Mouse (Mus musculus) forelimb bud, embryonic 11.5 days (tissue): ENCODE measurements at regions not wholly inside any gene's neighbourhood (a gene's known extent, or its start where the extent isn't known, plus 50 kb on each side); places are given as distances from the start of the nearest gene placed in this dataset.

Experiments used
- DNase-seq: peaks from one replicate; pipeline ENCODE4 v3.0.0-alpha.2; 2012; ENCODE audit warnings: low read depth, low spot score

DNA sequence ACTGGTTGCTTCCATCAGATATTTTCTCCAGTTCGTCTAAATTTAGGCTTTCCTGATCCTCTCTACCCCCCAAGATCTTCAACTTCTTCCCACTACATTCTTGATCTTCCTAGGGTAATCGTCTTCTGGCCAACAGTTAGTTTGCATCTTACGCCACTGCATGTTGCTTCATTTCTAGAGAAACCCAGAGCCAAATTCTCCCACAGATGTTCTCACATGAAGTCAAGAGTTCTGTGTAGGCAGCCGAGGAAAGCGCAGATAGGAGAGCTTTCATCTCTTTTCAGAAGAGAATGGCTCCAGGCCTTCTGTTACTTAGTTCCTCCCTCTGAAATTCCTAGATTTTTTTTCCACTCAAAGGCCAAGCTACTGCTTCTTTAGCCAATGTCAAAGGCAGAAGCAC is 179.9 kb downstream of the Fgf10 start:
- DNase-seq = no peak

GRCm38 (mm10) chr13:118850708-118851107 is 181.1 kb downstream of the Fgf10 start:
- DNase-seq = peak; percentile 3

DNA sequence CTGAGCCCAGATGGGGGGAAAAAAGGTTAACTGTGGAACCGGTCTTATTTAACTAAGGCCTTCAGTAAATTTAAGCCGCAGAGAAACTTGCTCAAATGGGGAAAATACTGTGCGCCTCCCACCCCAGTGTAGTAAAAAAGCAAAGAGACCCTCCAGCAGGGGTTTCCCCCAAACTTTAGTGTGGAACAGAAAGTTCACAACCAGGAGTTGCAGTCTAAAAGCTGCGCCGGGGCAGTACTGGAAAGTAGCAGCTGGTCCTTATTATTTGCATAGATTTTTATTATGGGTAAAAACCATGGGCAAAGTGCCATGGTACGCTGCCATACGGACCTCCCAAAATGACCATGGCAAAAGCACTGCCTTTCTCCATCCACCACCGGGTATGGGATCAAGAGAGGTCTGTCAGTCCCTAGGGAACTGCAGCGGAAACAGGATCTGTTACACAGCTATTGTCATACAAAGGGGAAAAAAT is 216.8 kb downstream of the Fgf10 start:
- DNase-seq = peak; percentile 18

- DNase-seq = no peak
Measured at GRCm38 (mm10) chr13:118895079-118895478, 225.5 kb downstream of the Fgf10 start.

DNA sequence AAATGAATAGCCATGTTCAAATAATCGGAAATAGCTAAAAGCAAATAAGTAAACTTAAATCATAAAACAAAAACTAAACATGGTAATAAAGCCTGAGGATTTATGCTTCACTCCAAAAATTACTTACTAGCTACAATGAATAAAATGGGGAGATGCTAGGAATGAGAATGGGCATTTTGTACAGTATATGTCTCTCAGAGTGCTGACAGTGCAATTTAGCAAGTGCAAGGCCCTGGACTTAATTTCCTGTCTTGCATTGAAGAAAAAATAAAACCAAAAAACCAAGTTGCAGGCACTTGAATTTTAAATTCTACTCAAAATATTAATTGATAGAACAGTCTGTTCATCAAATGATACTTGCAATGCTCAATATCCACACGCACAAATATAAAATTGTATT is 232.4 kb downstream of the Fgf10 start:
- DNase-seq = no peak

GRCm38 (mm10) chr13:118910351-118910750 is 240.8 kb downstream of the Fgf10 start:
- no peak for DNase-seq

GRCm38 (mm10) chr13:118940786-118941185 is 271.2 kb downstream of the Fgf10 start:
- DNase-seq = no peak

- DNase-seq = no peak
Measured at GRCm38 (mm10) chr13:118966120-118966676, 296.6 kb downstream of the Fgf10 start.

- DNase-seq = no peak
Measured at GRCm38 (mm10) chr13:118967707-118968106, 298.1 kb downstream of the Fgf10 start.

- no peak for DNase-seq
Measured at GRCm38 (mm10) chr13:118975008-118975407, 305.4 kb downstream of the Fgf10 start.

DNA sequence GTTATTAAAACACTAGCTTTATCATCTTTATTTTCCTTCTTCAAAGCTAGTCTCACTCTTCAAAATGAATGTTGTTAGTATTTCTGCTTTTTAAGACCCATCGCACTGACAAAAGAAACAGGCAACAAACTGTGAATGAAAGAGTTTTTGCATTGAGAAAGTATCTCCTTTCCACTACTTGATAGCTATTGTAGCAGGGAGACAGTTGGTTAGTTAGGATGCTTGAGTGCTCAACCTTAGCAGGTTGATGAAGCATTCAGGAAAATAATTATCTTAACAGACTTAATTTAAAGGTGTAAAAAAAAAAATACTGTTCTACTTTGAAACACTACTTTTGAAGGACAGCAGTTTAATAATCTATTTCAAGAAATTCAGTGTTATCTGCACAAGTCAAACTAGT is 305.9 kb downstream of the Fgf10 start:
- no peak for DNase-seq

GRCm38 (mm10) chr13:118979505-118979904 is 309.9 kb downstream of the Fgf10 start:
- DNase-seq = no peak

- DNase-seq = peak; percentile 5
Measured at GRCm38 (mm10) chr13:118981196-118981810, 311.7 kb downstream of the Fgf10 start.

- no peak for DNase-seq
Measured at GRCm38 (mm10) chr13:118985285-118985684, 315.7 kb downstream of the Fgf10 start.

- no peak for DNase-seq
Measured at GRCm38 (mm10) chr13:119025305-119025975, 355.8 kb downstream of the Fgf10 start.

DNA sequence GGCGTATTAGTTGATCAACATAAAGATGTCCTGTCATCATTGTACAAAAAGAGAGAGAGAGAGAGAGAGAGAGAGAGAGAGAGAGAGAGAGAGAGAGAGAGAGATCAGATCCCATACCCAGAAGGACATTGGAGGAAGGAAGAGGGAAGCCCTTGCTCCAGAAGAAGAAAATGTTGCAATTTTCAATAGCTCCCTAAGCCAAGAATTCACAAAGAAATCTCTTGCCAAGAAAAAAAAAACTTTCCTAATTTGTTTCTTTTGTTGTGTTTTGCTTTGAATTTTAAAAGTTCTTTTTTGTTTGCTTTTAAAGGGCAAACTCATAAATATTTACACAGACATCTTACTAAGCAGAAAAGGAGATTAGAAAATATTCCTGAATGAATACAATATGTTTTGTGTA is 370.0 kb downstream of the Fgf10 start:
- no peak for DNase-seq

GRCm38 (mm10) chr13:119045112-119045511 is 375.5 kb downstream of the Fgf10 start:
- no peak for DNase-seq

- no peak for DNase-seq
Measured at GRCm38 (mm10) chr13:119068745-119069580, 359.4 kb upstream of the Paip1 start.

DNA sequence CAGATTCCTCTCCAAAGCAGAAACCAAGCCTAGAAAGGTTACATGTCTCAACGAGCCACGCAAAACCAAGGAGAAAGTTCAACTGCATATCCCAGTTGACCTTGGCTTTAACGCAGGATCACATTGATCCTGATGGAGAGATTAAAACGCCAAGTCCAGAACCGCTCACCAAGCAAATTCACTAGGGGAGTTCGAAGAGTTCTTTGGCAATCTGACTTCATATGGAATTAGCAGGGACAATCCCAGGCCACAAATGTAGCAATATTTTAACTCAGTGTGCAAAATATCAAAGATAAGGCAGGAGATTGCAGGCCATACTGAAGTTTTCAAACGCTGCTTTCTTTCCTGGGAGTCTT is 358.8 kb upstream of the Paip1 start:
- DNase-seq = no peak

- no peak for DNase-seq
Measured at GRCm38 (mm10) chr13:119079243-119079642, 349.2 kb upstream of the Paip1 start.

GRCm38 (mm10) chr13:119081691-119082090 is 346.7 kb upstream of the Paip1 start:
- DNase-seq = no peak

DNA sequence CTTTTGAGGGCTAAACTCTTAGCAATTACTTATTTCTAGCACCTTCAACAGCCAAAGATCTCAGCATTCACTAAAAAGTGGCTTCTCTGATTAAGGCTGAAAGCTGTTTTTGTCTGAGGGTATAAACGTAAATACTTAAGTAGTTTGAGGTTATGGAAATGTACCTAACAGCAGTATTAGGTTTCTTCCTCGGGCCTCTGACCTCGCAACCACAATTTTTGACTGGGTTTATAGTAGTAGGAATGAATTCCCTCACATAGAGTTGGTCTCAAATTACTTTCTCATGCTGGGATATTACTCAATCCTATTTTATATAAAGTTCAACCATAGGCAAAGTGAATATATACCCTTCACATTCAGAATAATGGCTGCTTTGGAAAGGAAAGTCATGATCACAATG is 310.5 kb upstream of the Paip1 start:
- no peak for DNase-seq
